Mouse (Mus musculus) spleen, postnatal 4 days (tissue): Measurements from ENCODE around the gene Osbpl6.
A peak's percentile ranks its signal among the peaks of the same experiment; 100 is the strongest.

Experiments
- DNase-seq, 2 experiments: peaks; one replicate each; pipeline ENCODE4 v3.0.0; 2022; ENCODE audit warnings: low spot score in 2 of 2

Gene Osbpl6

GRCm38 (mm10) chr2:76647883-76648570 lies 241.7 kb downstream of the Osbpl6 start, which contains the start of the genes Prkra and Pjvk:
Gene Prkra (minus strand): TSS chr2:76648015.
Gene Pjvk (plus strand): TSS chr2:76648476.
- peak; percentile 89 to 94 for DNase-seq

- peak in 1 of 2 experiments; percentile 64 for DNase-seq
These were observed 242.4 kb downstream of the Osbpl6 start for GRCm38 (mm10) chr2:76648666-76649141.
